Mouse (Mus musculus) midbrain, embryonic 14.5 days (tissue): Measurements from ENCODE around the gene Pik3cb. TPM values are rescaled to one million over a fixed set of nuclear protein-coding genes. Genes with fewer than 3 reads are reported as not detected.
A peak's percentile ranks its signal among the peaks of the same experiment; 100 is the strongest.

Experiments
- ATAC-seq: fragments of 200-750 bp; cut with Nextera tagmentation; 2 replicates; pipeline ENCODE4 v1.8.0; 2017; ENCODE audit warnings: moderate number of reproducible peaks, moderate library complexity; ENCODE audit not compliant: low FRiP score, low TSS enrichment
- DNase-seq: peaks from one replicate; pipeline ENCODE4 v3.0.0-alpha.2; 2015
- H3K27ac ChIP-seq: fragments of 300-500 bp; sonication (generic); replicated peaks from 2 replicates; pipeline ENCODE4 v1.5.1; 2014; ENCODE audit warnings: mild to moderate bottlenecking, low read depth, low read length, moderate library complexity
- H3K27me3 ChIP-seq: fragments of 300-500 bp; sonication (generic); 2 replicates; pipeline ENCODE4 v1.6.1; 2014; ENCODE audit warnings: low read length, control low read depth, mixed read lengths; ENCODE audit not compliant: control insufficient read depth, insufficient read depth
- H3K36me3 ChIP-seq: fragments of 300-500 bp; sonication (generic); 2 replicates; pipeline ENCODE4 v1.6.1; 2014; ENCODE audit warnings: low read length, control low read depth; ENCODE audit not compliant: control insufficient read depth, insufficient read depth
- H3K4me1 ChIP-seq: fragments of 300-500 bp; sonication (generic); 2 replicates; pipeline ENCODE4 v1.6.1; 2014; ENCODE audit warnings: mild to moderate bottlenecking, antibody characterized with exemption, low read length, control low read depth; ENCODE audit not compliant: control insufficient read depth, insufficient read depth
- H3K4me2 ChIP-seq: fragments of 300-500 bp; sonication (generic); 2 replicates; pipeline ENCODE4 v1.6.1; 2014; ENCODE audit warnings: mild to moderate bottlenecking, low read length, moderate library complexity
- H3K4me3 ChIP-seq: fragments of 300-500 bp; sonication (generic); replicated peaks from 2 replicates; pipeline ENCODE4 v1.5.1; 2014; ENCODE audit warnings: low read depth, low read length
- H3K9ac ChIP-seq: fragments of 300-500 bp; sonication (generic); replicated peaks from 2 replicates; pipeline ENCODE4 v1.6.1; 2014; ENCODE audit warnings: mild to moderate bottlenecking, low read length, moderate library complexity
- H3K9me3 ChIP-seq: fragments of 300-500 bp; sonication (generic); 2 replicates; pipeline ENCODE4 v1.6.1; 2016; ENCODE audit warnings: low read length, control low read depth, mixed read lengths; ENCODE audit not compliant: control insufficient read depth
- WGBS: fragments of 180-500 bp; shearing (Covaris S2); extraction: QIAGEN DNeasy Blood & Tissue Kit; methylation state at CpG from one replicate; pipeline ENCODE4 v1.1.7; 2014; 5-methylcytosine and 5-hydroxymethylcytosine counted together
- polyA plus RNA-seq: library from polyadenylated mRNA; unstranded; fragments of >200 nt; fragmentation: Nextera tagmentation; extraction: Ambion mirVana; gene quantifications from 2 replicates; pipeline ENCODE4 v1.2.1, GENCODE M21; 2014

Pik3cb gene
- polyA plus RNA-seq, 1 experiment from 2014 or later: 4.7 TPM

GRCm38 (mm10) chr9:99166946-99167345, 26.5 kb upstream of the Pik3cb start:
- Histone ChIP-seq H3K27me3 (no peaks in the 10 kb centered on the region), H3K4me1 (no peaks in the 10 kb centered on the region), H3K4me2 (no peak overlapping the region), H3K4me3 (no peak overlapping the region), H3K36me3 (no peaks in the 10 kb centered on the region), H3K9me3 (no peaks in the 10 kb centered on the region), H3K9ac (no peak overlapping the region), H3K27ac (no peak overlapping the region)
- DNase-seq (no peak), ATAC-seq (no peak)
- 70% methylated on average over 5 of the region's 5 CpGs for WGBS

GRCm38 (mm10) chr9:99165956-99166355, 25.5 kb upstream of the Pik3cb start:
- DNase-seq: no peak
- ATAC-seq: no peak
- Histone ChIP-seq H3K27ac (no peak overlapping the region), H3K4me3 (no peak overlapping the region), H3K4me2 (no peak overlapping the region), H3K4me1 (no peaks in the 10 kb centered on the region), H3K27me3 (no peaks in the 10 kb centered on the region), H3K9me3 (no peaks in the 10 kb centered on the region), H3K36me3 (no peaks in the 10 kb centered on the region), H3K9ac (no peak overlapping the region)
- WGBS: 75% methylated on average over 6 of the region's 6 CpGs

GRCm38 (mm10) chr9:99164664-99165226, 24.3 kb upstream of the Pik3cb start:
- no peak overlapping the region for H3K27ac ChIP-seq
- H3K4me1 ChIP-seq: no peaks in the 10 kb centered on the region
- no peaks in the 10 kb centered on the region for H3K36me3 ChIP-seq
- no peaks in the 10 kb centered on the region for H3K27me3 ChIP-seq
- H3K9ac ChIP-seq: no peak overlapping the region
- no peak overlapping the region for H3K4me2 ChIP-seq
- no peaks in the 10 kb centered on the region for H3K9me3 ChIP-seq
- DNase-seq (no peak), ATAC-seq (no peak)
- no peak overlapping the region for H3K4me3 ChIP-seq
- WGBS: 78% methylated on average over 3 of the region's 3 CpGs

- H3K4me1 ChIP-seq: no peaks in the 10 kb centered on the region
- ATAC-seq: no peak
- no peak overlapping the region for H3K4me2 ChIP-seq
- no peak overlapping the region for H3K4me3 ChIP-seq
- no peaks in the 10 kb centered on the region for H3K27me3 ChIP-seq
- whole genome bisulfite sequencing: 53% methylated on average over 9 of the region's 9 CpGs
- no peaks in the 10 kb centered on the region for H3K9me3 ChIP-seq
- no peak overlapping the region for H3K27ac ChIP-seq
- H3K36me3 ChIP-seq: no peaks in the 10 kb centered on the region
- H3K9ac ChIP-seq: no peak overlapping the region
- no peak for DNase-seq
Observed at GRCm38 (mm10) chr9:99164148-99164503, 23.7 kb upstream of the Pik3cb start.

GRCm38 (mm10) chr9:99163420-99164147, 23.2 kb upstream of the Pik3cb start:
- peak; percentile 68 for DNase-seq
- 7% methylated on average over 15 of the region's 15 CpGs for WGBS
- no peak overlapping the region for H3K9ac ChIP-seq
- H3K4me2 ChIP-seq: peak overlapping the region; percentile 35
- no peaks in the 10 kb centered on the region for H3K4me1 ChIP-seq
- H3K9me3 ChIP-seq: no peaks in the 10 kb centered on the region
- H3K27me3 ChIP-seq: no peaks in the 10 kb centered on the region
- peak; percentile 24; the same call in 1 of the 2 replicates for ATAC-seq
- no peaks in the 10 kb centered on the region for H3K36me3 ChIP-seq
- no peak overlapping the region for H3K4me3 ChIP-seq
- H3K27ac ChIP-seq: no peak overlapping the region

- no peak overlapping the region for H3K27ac ChIP-seq
- DNase-seq (no peak), ATAC-seq (no peak)
- no peak overlapping the region for H3K4me3 ChIP-seq
- no peaks in the 10 kb centered on the region for H3K4me1 ChIP-seq
- H3K9ac ChIP-seq: no peak overlapping the region
- no peaks in the 10 kb centered on the region for H3K27me3 ChIP-seq
- no peaks in the 10 kb centered on the region for H3K9me3 ChIP-seq
- H3K36me3 ChIP-seq: no peaks in the 10 kb centered on the region
- no peak overlapping the region for H3K4me2 ChIP-seq
- 94% methylated on average over 2 of the region's 2 CpGs for WGBS
Observed at GRCm38 (mm10) chr9:99162839-99163238, 22.4 kb upstream of the Pik3cb start.

- Histone ChIP-seq H3K27ac (no peak overlapping the region), H3K9ac (no peak overlapping the region), H3K9me3 (no peaks in the 10 kb centered on the region), H3K4me1 (no peaks in the 10 kb centered on the region), H3K27me3 (no peaks in the 10 kb centered on the region), H3K4me3 (no peak overlapping the region), H3K4me2 (no peak overlapping the region), H3K36me3 (no peaks in the 10 kb centered on the region)
- no peak for DNase-seq
- ATAC-seq: no peak
- WGBS: 92% methylated on average over 5 of the region's 5 CpGs
Observed at GRCm38 (mm10) chr9:99160780-99161179, 20.4 kb upstream of the Pik3cb start.

- WGBS: 94% methylated on average over 5 of the region's 5 CpGs
- H3K27me3 ChIP-seq: no peaks in the 10 kb centered on the region
- no peaks in the 10 kb centered on the region for H3K4me1 ChIP-seq
- no peak overlapping the region for H3K9ac ChIP-seq
- DNase-seq: no peak
- H3K27ac ChIP-seq: no peak overlapping the region
- no peaks in the 10 kb centered on the region for H3K36me3 ChIP-seq
- no peak overlapping the region for H3K4me3 ChIP-seq
- no peaks in the 10 kb centered on the region for H3K9me3 ChIP-seq
- ATAC-seq: no peak
- no peak overlapping the region for H3K4me2 ChIP-seq
Observed at GRCm38 (mm10) chr9:99159932-99160331, 19.5 kb upstream of the Pik3cb start.

- H3K4me1 ChIP-seq: no peaks in the 10 kb centered on the region
- no peak overlapping the region for H3K9ac ChIP-seq
- H3K27me3 ChIP-seq: no peaks in the 10 kb centered on the region
- DNase-seq (no peak), ATAC-seq (no peak)
- H3K4me2 ChIP-seq: no peak overlapping the region
- no peak overlapping the region for H3K27ac ChIP-seq
- H3K4me3 ChIP-seq: no peak overlapping the region
- WGBS: 85% methylated on average over 6 of the region's 6 CpGs
- H3K36me3 ChIP-seq: no peaks in the 10 kb centered on the region
- no peaks in the 10 kb centered on the region for H3K9me3 ChIP-seq
Observed at GRCm38 (mm10) chr9:99158708-99159107, 18.3 kb upstream of the Pik3cb start.
